Mouse (Mus musculus) urinary bladder, postnatal 25 days (tissue): ENCODE data around the gene Cradd.

Source experiments
- DNase-seq: peaks from one replicate; pipeline ENCODE4 v3.0.0; 2022; ENCODE audit warnings: low spot score

Cradd gene

DNA sequence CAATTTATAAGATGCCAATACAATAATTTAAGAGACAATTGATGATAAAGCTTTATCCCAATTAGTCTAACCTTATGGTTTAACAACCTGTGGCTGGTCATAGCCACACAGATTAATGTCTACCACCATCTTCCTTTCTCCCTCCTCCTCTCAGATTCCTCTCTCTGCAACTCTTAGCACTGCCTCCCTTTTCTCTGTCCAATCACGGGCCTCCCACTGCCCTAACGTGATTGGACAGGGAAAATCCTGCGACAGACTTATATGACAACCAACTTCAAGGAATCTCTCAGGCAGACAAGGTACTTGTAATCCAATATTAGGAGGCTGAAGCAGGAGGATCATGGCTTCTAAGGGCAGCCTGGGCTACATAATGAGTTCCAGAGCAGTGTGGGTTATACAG lies 8.7 kb upstream of the Cradd start:
- DNase-seq: no peak

- DNase-seq: no peak
These were observed 6.7 kb upstream of the Cradd start for GRCm38 (mm10) chr10:95330375-95331363.

DNA sequence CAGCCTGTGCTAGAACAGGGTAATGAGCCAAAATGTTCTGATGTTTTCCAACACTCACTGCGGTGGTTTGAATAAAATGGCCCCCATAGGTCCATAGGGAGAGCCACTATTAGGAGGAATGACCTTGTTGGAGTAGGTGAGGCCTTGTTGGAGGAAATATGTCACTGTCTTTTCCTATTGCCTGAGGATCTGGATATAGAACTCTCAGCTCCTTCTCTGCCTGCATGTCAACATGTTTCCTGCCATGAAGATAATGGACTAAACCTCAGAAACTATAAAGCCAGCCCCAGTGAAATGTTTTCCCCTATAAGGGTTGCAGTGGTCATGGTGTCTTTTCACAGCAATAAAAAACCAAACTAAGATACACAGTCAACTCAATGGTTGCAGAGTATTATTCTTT lies 6.0 kb upstream of the Cradd start:
- no peak for DNase-seq

GRCm38 (mm10) chr10:95324278-95324631 lies 322 bp upstream of the Cradd start:
- no peak for DNase-seq

GRCm38 (mm10) chr10:95322076-95323070 lies 1.6 kb downstream of the Cradd start:
- no peak for DNase-seq

- DNase-seq: no peak
These were observed 4.9 kb downstream of the Cradd start for GRCm38 (mm10) chr10:95319001-95319400.

GRCm38 (mm10) chr10:95318392-95318708 lies 5.6 kb downstream of the Cradd start:
- no peak for DNase-seq

DNA sequence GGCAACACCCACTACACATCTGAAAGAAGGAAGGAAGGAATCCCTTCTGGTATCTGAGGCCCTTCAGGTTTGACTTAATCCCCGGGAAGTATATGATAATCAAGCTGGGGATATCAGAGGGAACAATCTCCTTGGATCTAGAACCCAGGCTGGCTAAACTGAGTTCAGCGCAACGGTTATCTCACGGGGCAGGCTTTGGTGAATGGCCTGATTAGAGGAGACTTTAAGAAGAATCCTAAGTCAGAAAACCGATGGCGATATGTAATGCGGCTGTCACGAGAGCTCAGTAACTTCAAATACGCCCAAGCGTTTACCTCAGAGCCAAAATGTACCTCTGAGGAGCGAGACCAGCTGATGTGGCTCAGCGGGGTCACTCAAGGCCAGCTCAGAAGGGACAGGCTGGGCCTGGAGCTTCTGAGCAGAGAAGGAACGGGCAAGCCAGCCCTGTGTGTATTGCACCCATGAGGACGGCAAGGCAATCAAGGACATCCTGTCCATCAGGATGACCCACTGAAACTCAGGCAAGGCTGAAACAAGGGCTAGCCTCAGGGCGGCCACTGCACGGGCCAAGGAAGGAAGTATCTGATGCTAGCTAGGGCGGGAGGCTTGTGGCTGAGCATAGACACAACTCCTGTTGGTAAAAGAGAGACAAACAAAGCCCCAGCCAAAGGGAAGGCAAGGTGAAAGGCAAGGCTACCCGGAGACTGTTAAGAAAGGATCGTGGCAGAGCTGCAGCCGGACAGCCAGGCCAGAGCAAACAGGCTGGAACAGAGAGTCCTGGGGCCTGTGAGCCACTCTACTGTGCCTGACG lies 6.1 kb downstream of the Cradd start:
- DNase-seq: no peak

DNA sequence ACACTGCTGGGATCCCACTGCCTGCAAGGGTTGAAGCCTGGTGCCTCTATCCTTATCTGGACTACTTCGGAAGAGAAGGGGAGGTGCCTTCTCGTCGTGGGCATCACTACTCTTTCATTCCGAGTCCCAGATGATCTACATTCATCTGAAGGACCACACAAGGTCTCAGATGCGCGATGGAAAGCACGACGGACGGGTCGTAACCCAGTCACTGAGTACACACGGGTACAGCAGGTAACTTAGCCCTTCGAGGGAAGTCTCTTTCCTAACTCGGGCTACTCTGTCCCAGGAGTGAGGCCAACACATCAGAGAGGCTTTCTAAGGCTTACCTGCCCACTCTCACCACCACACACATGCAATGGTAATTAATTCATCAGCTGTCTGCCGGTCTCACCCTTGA lies 6.8 kb downstream of the Cradd start:
- DNase-seq: no peak

DNA sequence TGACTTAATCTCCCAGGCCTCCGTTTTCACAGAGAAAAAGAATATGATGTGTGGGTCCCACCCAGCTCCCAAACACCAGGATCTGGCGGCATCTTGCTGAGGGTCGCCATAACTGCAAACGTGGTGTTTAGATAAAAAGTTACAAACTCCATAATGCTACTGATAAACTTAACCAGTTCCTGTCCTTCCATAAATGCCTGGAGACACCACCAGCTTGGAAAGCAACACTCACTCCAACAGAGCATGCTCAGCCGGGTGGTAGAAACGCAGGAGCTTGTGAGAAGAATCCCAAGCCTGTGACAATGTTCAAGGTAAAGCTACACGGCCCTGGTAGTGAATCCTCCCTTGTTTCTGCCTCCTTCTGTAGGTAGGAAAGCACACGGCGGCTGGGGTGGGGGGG lies 7.3 kb downstream of the Cradd start:
- no peak for DNase-seq

DNA sequence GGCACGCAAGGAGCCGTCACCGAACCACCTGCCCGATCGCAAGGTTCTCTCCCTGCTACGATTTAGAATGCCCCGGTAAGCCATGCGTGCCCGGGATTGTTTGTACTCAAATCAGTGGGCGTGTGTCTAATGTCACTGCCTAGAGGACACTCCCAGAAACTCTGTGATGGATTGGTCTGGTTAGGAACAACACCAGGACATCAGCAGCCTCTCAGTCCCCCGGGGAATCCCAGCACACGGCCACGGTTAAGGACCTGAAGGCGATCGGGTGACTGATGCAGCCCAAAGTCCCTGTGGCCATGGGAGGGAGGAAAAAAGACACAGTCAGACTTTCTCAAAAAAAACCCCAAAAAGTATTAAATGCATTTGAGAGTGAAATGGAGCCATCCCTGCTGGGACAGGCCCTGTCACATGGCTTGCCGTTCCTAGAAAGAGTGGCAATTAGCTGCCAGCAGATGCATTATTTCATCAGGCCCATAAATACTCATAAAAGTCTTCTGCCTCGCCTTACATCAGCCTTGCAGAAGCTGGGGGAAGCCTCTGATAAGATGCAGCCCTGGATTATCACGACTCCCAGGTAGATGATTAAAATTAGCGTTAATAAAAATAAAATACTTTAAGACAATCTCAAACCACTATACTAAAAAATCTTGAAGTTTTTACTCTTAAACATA lies 8.0 kb downstream of the Cradd start:
- no peak for DNase-seq

DNA sequence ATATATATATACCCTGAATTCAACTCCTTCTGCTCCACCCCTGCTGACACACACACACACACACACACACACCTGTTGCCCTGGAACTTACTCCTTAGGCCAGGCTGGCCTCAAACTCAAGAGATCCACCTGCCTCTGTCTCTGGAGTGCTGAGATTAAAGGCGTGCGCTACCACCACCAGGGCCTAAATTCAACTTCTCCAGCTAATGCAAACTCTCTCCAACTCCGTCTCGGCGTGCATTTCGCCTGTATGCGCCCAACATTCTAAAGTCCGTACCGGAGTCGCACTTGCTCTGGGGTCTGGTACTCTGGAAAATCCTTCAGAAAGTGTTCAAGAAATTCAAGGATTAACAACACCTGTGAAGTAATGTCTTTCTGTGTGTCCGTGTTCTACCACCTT lies 8.6 kb downstream of the Cradd start:
- no peak for DNase-seq

- DNase-seq: no peak
These were observed 9.9 kb downstream of the Cradd start for GRCm38 (mm10) chr10:95314019-95314418.

- no peak for DNase-seq
These were observed 10.4 kb downstream of the Cradd start for GRCm38 (mm10) chr10:95313524-95313923.

DNA sequence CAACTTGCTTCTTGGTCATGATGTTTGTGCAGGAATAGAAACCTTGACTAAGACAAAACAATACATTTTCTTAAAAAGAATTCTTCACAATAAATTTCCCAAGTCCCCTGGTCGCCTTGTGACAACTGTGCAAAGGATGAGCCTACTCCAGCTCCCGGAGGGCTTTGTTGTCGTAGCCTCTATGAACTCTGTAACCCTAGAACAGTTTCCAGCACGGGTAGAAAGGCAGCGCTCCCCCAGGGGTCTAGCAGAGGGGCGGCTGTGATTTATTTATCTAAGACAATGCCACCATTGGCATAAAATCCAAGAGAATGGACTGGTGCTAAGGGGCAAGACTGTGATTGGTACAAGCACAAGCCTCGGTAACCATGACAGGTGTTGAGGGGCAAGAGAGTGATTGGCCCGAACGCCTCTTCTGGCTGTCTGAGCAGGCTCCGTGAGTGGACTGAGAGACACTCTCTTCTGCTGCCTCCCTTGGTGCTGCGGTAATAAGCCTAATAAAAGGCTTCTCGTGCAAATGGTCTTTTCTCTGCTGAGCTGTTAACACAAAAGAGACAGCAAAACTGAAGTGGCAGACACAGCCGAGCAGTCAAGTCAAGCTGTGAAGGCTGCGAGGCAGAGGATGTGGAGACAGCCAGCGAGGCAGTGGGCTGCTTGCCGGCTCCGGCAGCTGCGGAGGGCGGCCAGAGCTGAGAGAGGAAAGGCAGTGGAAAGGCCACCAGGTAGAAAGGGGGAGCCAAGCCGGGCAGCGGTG lies 13.1 kb downstream of the Cradd start:
- no peak for DNase-seq

DNA sequence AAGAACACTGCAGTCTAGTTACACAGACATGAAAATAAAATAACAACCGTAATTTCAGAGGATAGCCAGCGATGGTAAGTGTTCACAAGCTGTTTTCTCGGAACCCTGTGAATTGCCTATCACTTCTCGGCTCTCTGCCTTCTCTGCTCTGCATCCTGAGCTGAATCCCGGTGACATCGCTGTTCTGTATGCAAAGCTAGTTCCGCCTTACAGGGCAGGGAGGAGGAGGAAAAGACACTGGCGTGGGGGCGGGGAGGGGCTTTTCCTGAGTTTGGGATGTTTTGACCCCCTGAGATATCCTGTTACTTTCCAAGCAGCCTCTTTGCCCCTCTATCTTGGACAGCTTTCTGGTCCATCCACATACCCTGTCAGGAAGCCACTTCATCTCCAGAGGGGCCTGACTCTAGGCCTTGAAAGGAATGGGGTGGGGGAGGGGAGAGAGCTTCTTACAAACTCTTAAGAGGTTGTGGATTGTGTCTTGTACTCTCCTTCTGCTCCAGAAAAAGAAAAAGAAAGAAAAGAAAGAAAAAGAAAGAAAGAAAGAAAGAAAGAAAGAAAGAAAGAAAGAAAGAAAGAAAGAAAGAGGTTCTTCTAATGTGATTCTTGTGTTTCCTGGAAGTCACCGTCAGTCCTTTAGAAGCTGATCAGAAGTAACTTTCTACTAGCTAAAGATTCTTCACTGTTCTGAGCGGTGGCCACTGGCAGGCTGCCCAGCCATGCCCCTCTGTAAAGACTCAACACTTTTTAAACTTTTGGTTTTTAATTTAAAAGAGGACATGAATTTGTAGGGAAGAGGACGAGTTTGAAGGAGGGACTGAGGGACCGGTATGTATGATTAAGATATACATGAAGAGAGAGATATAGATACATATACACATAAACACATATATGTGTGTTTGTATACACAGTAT lies 14.3 kb downstream of the Cradd start:
- DNase-seq: no peak

DNA sequence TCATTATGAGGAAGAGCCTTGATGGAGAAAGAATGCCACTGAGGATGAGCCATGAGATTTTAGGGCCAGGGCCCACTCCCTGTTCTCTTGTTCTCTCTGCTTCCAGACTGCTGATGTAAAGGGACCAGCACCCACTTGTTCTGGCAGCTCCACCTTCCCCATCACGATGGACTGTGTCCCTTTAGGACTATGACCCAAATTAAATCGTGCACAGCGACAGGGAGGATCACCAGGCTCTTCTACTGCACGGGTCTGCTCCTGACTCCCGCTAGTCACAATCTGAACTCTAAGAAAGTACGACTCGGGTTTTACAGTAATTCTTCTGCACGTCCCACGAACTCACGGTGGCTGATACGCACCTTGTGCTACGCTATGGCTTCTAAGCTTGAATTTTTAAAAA lies 14.9 kb downstream of the Cradd start:
- no peak for DNase-seq

DNA sequence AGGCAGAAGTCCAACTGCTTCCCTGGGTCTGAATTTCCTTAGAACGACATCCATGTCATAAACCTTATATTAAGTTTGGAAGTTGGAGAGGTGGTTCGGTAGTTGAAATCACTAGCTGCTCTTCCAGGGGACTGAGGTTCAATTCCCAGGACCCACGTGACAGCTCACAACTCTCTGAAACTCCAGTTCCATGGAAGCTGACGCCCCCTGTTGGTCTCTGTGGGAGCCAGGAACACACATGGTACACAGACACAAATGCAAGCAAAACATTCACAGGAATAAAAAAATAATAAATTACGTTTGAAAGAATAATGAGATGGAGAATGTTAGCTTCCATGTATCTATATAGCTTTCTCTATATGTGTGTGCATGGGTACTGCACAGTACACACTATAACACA lies 16.0 kb downstream of the Cradd start:
- DNase-seq: no peak

GRCm38 (mm10) chr10:95306824-95307552 lies 16.9 kb downstream of the Cradd start:
- no peak for DNase-seq
